Mouse (Mus musculus): ENCODE data around the gene Cdk15. TPM values are rescaled to one million over a fixed set of nuclear protein-coding genes. Genes with fewer than 3 reads are reported as not detected.

Cdk15 gene
- polyA plus RNA-seq, 1 experiment from 2014 or later, result 0.20 TPM

DNA sequence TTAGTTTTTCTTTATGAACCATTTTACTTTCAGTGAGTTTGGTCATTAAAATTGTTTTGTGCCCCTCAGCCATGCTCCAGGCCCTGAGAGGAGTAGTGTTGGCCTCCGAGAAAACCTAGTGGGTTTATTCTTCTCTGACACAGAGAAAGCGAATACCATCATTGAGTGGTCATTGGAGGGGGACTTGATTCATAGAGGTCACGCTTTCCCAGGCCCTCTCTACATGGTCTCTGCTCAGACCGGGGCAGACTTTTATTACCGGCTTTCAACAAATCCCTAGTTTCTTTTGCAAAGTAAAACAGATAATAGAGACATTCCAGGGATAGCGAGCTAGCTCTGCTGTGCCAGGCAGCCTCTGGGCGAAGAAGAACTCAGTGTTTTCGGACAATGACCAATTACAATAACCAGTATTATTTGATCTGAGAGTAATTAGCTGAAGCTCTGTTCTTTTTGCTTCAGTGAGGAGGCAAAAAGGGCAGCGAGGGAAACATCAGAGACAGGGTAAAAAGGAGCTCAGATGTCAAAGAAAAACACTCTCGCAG, 70.2 kb downstream of the Cdk15 start:
- no peak for TF ChIP-seq EP300 (IDR thresholded peaks at IDR 0.05; ENCODE audit: low read depth)
- TF ChIP-seq CTCF (IDR thresholded peaks at IDR 0.05; ENCODE audit: low read depth), result no peak
- Histone ChIP-seq H3K36me3 (replicated peaks; ENCODE audit: insufficient read depth, low read length) (no peaks in the 10 kb centered on the region), H3K4me1 (ENCODE audit: insufficient read depth) (peaks cover 4% of the 10 kb centered on the region), H3K9ac (replicated peaks) (no peak overlapping the region), H3K27me3 (ENCODE audit: insufficient read depth, low read length) (no peaks in the 10 kb centered on the region), H3K27ac (ENCODE audit: low read depth) (no peak overlapping the region), H3K4me3 (ENCODE audit: low read depth, low read length) (no peak overlapping the region), H3K4me2 (ENCODE audit: low read depth, low read length) (no peak overlapping the region), H3K9me3 (ENCODE audit: low read length) (no peaks in the 10 kb centered on the region)
- WGBS (ENCODE audit: insufficient replicate concordance), result 75% methylated on average over 10 of the region's 10 CpGs
- DNase-seq (no peak), ATAC-seq (no peak)

GRCm38 (mm10) chr1:59332737-59333385, 76.2 kb downstream of the Cdk15 start:
- Histone ChIP-seq H3K27me3 (ENCODE audit: insufficient read depth, low read length) (no peaks in the 10 kb centered on the region), H3K4me1 (ENCODE audit: insufficient read depth) (no peaks in the 10 kb centered on the region), H3K9me3 (ENCODE audit: low read length) (no peaks in the 10 kb centered on the region), H3K4me2 (ENCODE audit: low read depth, low read length) (no peak overlapping the region), H3K27ac (ENCODE audit: low read depth) (no peak overlapping the region), H3K4me3 (ENCODE audit: low read depth, low read length) (no peak overlapping the region), H3K36me3 (replicated peaks; ENCODE audit: insufficient read depth, low read length) (no peaks in the 10 kb centered on the region), H3K9ac (replicated peaks) (no peak overlapping the region)
- TF ChIP-seq CTCF (IDR thresholded peaks at IDR 0.05; ENCODE audit: low read depth), result no peak
- TF ChIP-seq EP300 (IDR thresholded peaks at IDR 0.05; ENCODE audit: low read depth), result no peak
- DNase-seq, result no peak
- no peak for ATAC-seq
- WGBS (ENCODE audit: insufficient replicate concordance), result 39% methylated on average over 13 of the region's 13 CpGs

DNA sequence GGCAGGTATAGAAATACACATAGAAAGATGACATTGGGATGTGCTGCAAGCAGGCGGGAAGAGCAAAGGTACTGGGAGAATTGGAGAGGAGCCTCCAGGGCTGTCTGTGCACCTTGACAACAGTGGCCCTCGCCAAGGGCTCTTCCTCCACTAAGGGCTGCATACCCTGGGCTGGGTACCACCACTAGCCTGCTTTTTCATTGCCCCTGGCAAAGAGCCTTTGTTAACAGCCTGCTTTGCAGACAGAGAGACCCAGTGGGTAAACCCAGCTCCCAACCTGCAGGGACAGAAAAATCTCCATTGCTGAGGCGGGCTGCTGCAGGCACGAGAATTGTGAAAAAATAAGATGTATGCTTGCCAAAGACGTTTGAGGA, 76.7 kb downstream of the Cdk15 start:
- Histone ChIP-seq H3K27me3 (ENCODE audit: insufficient read depth, low read length) (no peaks in the 10 kb centered on the region), H3K9ac (replicated peaks) (no peak overlapping the region), H3K4me1 (ENCODE audit: insufficient read depth) (no peaks in the 10 kb centered on the region), H3K4me2 (ENCODE audit: low read depth, low read length) (no peak overlapping the region), H3K9me3 (ENCODE audit: low read length) (no peaks in the 10 kb centered on the region), H3K27ac (ENCODE audit: low read depth) (no peak overlapping the region), H3K4me3 (ENCODE audit: low read depth, low read length) (no peak overlapping the region), H3K36me3 (replicated peaks; ENCODE audit: insufficient read depth, low read length) (no peaks in the 10 kb centered on the region)
- WGBS (ENCODE audit: insufficient replicate concordance), result 66% methylated on average over 5 of the region's 5 CpGs
- no peak for TF ChIP-seq CTCF (IDR thresholded peaks at IDR 0.05; ENCODE audit: low read depth)
- no peak for TF ChIP-seq EP300 (IDR thresholded peaks at IDR 0.05; ENCODE audit: low read depth)
- DNase-seq, result no peak
- ATAC-seq, result no peak

GRCm38 (mm10) chr1:59333860-59334561, 77.3 kb downstream of the Cdk15 start:
- Histone ChIP-seq H3K4me1 (ENCODE audit: insufficient read depth) (no peaks in the 10 kb centered on the region), H3K9ac (replicated peaks) (no peak overlapping the region), H3K36me3 (replicated peaks; ENCODE audit: insufficient read depth, low read length) (no peaks in the 10 kb centered on the region), H3K27ac (ENCODE audit: low read depth) (no peak overlapping the region), H3K27me3 (ENCODE audit: insufficient read depth, low read length) (no peaks in the 10 kb centered on the region), H3K4me3 (ENCODE audit: low read depth, low read length) (no peak overlapping the region), H3K4me2 (ENCODE audit: low read depth, low read length) (no peak overlapping the region), H3K9me3 (ENCODE audit: low read length) (no peaks in the 10 kb centered on the region)
- TF ChIP-seq CTCF (IDR thresholded peaks at IDR 0.05; ENCODE audit: low read depth) (no peak), EP300 (IDR thresholded peaks at IDR 0.05; ENCODE audit: low read depth) (no peak)
- 68% methylated on average over 10 of the region's 10 CpGs for WGBS (ENCODE audit: insufficient replicate concordance)
- no peak for DNase-seq
- ATAC-seq, result no peak

DNA sequence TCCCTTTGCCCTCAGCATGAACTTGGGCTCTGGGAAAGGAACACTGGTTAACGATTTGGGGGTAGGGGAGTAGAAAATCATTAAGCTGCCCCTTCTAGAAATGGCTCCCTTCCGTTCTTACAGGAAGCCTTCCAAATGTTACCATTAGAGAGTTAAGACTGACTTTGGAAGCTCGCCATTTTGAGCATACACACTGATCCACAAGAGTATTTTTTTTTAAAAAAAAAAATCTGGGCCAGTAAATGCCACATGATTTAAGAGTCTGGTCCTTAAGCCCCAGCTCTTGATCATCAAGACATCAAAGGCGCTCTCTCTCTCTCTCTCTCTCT, 77.8 kb downstream of the Cdk15 start:
- Histone ChIP-seq H3K4me2 (ENCODE audit: low read depth, low read length) (no peak overlapping the region), H3K4me1 (ENCODE audit: insufficient read depth) (no peaks in the 10 kb centered on the region), H3K4me3 (ENCODE audit: low read depth, low read length) (no peak overlapping the region), H3K27ac (ENCODE audit: low read depth) (no peak overlapping the region), H3K9me3 (ENCODE audit: low read length) (no peaks in the 10 kb centered on the region), H3K36me3 (replicated peaks; ENCODE audit: insufficient read depth, low read length) (no peaks in the 10 kb centered on the region), H3K9ac (replicated peaks) (no peak overlapping the region), H3K27me3 (ENCODE audit: insufficient read depth, low read length) (no peaks in the 10 kb centered on the region)
- WGBS (ENCODE audit: insufficient replicate concordance), result 52% methylated on average over 4 of the region's 4 CpGs
- DNase-seq (no peak), ATAC-seq (no peak)
- no peak for TF ChIP-seq CTCF (IDR thresholded peaks at IDR 0.05; ENCODE audit: low read depth)
- no peak for TF ChIP-seq EP300 (IDR thresholded peaks at IDR 0.05; ENCODE audit: low read depth)

DNA sequence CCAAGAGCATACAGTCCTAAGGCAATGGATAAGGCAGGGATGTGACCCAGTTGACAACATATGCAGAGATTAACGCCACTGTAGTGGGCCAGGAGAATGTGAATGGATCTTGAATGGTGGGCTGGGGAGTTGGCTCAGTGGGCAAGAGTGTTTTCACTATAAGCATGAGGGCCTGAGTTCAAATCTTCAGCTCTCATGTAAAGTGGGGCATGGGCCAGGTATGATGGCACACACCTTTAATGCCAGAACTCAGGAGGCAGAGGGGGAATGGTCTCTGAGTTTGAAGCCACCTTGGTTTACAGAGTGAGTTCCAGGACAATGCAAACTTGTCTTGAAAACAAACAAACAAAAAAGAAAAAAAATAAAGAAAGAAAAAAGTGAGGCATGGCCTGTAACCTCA, 79.5 kb downstream of the Cdk15 start:
- no peak for ATAC-seq
- Histone ChIP-seq H3K9ac (replicated peaks) (no peak overlapping the region), H3K4me1 (ENCODE audit: insufficient read depth) (no peaks in the 10 kb centered on the region; the same call in 1 of the 2 replicates), H3K36me3 (replicated peaks; ENCODE audit: insufficient read depth, low read length) (no peaks in the 10 kb centered on the region), H3K27ac (ENCODE audit: low read depth) (no peak overlapping the region), H3K27me3 (ENCODE audit: insufficient read depth, low read length) (no peaks in the 10 kb centered on the region), H3K4me2 (ENCODE audit: low read depth, low read length) (no peak overlapping the region), H3K9me3 (ENCODE audit: low read length) (no peaks in the 10 kb centered on the region), H3K4me3 (ENCODE audit: low read depth, low read length) (no peak overlapping the region)
- 82% methylated on average over 1 of the region's 1 CpGs for WGBS (ENCODE audit: insufficient replicate concordance)
- DNase-seq, result no peak
- TF ChIP-seq EP300 (IDR thresholded peaks at IDR 0.05; ENCODE audit: low read depth) (no peak), CTCF (IDR thresholded peaks at IDR 0.05; ENCODE audit: low read depth) (no peak)

All from liver, postnatal 0 days (tissue).